Mouse (Mus musculus): ENCODE data around the gene Pif1. TPM values are rescaled to one million over a fixed set of nuclear protein-coding genes. Genes with fewer than 3 reads are reported as not detected.
A peak's percentile ranks its signal among the peaks of the same experiment; 100 is the strongest.

Pif1 gene
- polyA plus RNA-seq, 1 experiment, result 3.8 TPM

DNA sequence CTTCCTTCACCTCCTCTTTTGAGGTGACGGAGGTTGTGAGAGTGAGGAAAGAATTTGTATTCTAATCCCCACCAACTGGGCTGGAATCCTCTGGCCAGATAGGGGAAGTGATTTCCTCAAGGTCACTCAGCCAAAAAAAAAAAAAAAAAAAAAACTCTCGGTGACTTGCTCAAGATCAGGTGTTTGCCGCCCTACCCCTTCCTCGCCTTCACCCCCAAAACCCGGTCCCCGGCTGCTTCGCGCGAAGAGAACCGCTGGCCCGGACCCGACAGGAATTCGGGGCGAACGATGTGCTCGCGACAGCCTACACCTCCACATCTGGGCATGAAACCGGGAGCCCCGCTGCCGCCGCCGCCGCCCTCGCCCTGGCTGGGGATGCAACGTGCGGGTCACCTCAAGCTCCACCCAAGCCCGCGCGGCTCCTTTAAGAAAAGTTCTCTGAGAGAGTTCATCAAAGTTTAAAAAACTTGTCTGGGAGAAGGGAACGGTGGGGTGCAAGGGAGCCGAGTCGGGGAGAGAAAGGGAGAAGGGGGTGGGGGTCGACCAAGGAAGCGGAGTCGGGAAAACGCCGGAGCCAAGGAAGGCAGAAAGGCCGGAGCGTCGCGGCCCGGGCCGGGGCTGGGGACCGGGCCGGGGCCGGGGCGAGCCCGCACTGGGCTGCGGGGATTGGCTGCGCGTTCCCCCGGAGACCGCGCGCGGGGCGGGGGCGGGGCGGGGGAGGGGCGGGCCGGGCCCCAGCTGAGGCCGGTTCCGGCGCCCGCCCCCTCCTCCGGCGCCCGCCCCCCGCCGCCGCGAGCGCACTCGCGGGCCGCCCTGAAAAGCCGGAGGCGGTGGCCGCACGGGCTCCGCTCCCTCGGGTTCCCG lies 43.0 kb downstream of the Pif1 start:
- H3K27ac ChIP-seq (ENCODE audit: insufficient read depth, low read depth, low read length), result no peak overlapping the region
- peak overlapping the region; percentile 61 for H3K4me3 ChIP-seq (ENCODE audit: insufficient read depth, low read length)
- no peak for TF ChIP-seq CTCF (IDR thresholded peaks at IDR 0.05; ENCODE audit: low read depth, low read length)
- TF ChIP-seq POLR2A (IDR thresholded peaks at IDR 0.05; ENCODE audit: borderline replicate concordance, low read depth, low read length), result no peak
- H3K4me1 ChIP-seq (ENCODE audit: control insufficient read depth, insufficient read depth, low read length), result no peaks in the 10 kb centered on the region

- Histone ChIP-seq H3K27ac (ENCODE audit: insufficient read depth, low read depth, low read length) (no peak overlapping the region), H3K4me3 (ENCODE audit: insufficient read depth, low read length) (peak overlapping the region; percentile 61), H3K4me1 (ENCODE audit: control insufficient read depth, insufficient read depth, low read length) (no peaks in the 10 kb centered on the region)
- no peak for TF ChIP-seq CTCF (IDR thresholded peaks at IDR 0.05; ENCODE audit: low read depth, low read length)
- no peak for TF ChIP-seq POLR2A (IDR thresholded peaks at IDR 0.05; ENCODE audit: borderline replicate concordance, low read depth, low read length)
Measured at GRCm38 (mm10) chr9:65630631-65631353, 43.8 kb downstream of the Pif1 start.

DNA sequence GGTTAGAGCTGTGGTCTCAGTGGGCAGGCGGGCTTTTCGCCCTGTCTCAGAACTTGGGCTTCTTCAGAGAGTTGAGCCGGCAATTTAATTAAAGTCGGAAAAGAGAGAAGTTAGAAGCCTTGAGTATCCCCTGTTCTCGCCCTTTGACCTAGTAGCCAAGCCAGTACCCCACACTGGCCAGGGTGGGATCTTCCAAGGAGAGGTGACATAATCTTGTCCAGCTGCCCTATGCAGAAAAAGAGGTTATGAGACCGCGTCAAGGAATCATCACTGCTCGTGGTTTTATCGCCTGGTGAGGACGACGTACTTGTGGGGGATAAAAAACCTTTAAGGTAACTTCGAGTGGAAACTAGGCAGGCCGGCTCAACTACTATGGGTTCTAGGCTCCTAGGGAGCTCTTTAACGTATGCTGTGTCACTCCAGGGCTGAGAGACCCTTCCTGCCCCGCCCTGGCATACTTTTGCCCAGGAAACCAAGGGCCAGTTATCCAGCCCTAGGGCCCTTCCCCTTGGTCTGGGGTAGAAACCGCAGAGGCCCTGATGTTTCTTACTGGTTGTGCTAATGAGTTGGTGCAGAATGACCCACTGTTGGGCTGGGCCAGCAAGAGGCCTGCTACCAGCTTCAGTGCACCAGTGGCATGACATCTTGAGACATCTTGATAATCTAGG lies 44.5 kb downstream of the Pif1 start:
- Histone ChIP-seq H3K4me1 (ENCODE audit: control insufficient read depth, insufficient read depth, low read length) (peaks cover 4% of the 10 kb centered on the region), H3K4me3 (ENCODE audit: insufficient read depth, low read length) (no peak overlapping the region), H3K27ac (ENCODE audit: insufficient read depth, low read depth, low read length) (no peak overlapping the region)
- no peak for TF ChIP-seq POLR2A (IDR thresholded peaks at IDR 0.05; ENCODE audit: borderline replicate concordance, low read depth, low read length)
- TF ChIP-seq CTCF (IDR thresholded peaks at IDR 0.05; ENCODE audit: low read depth, low read length), result no peak

GRCm38 (mm10) chr9:65635766-65636165 lies 48.8 kb downstream of the Pif1 start:
- no peak overlapping the region for H3K4me3 ChIP-seq (ENCODE audit: insufficient read depth, low read length)
- TF ChIP-seq POLR2A (IDR thresholded peaks at IDR 0.05; ENCODE audit: borderline replicate concordance, low read depth, low read length), result no peak
- no peak for TF ChIP-seq CTCF (IDR thresholded peaks at IDR 0.05; ENCODE audit: low read depth, low read length)
- peaks cover 4% of the 10 kb centered on the region for H3K4me1 ChIP-seq (ENCODE audit: control insufficient read depth, insufficient read depth, low read length)
- no peak overlapping the region for H3K27ac ChIP-seq (ENCODE audit: insufficient read depth, low read depth, low read length)

DNA sequence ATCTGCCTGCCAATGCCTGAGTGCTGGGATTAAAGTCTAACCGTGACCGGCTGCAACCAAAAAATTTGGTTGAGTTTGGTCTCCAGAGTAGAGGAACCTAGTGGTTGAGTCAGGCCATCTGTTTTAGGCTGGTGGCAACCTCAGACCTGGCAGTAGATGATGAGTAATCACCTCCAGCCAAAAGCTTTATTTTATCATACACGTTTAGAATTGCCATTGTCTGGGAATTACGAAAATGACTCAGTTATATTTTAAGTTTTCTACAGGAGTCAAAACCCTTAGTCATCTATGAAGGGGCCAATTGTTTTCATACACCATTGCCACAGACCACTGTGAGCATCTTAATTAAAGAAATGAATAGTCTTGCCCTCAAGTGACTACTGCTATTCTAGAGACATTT lies 50.0 kb downstream of the Pif1 start:
- TF ChIP-seq CTCF (IDR thresholded peaks at IDR 0.05; ENCODE audit: low read depth, low read length), result no peak
- no peak for TF ChIP-seq POLR2A (IDR thresholded peaks at IDR 0.05; ENCODE audit: borderline replicate concordance, low read depth, low read length)
- Histone ChIP-seq H3K4me1 (ENCODE audit: control insufficient read depth, insufficient read depth, low read length) (peaks cover 4% of the 10 kb centered on the region), H3K4me3 (ENCODE audit: insufficient read depth, low read length) (no peak overlapping the region), H3K27ac (ENCODE audit: insufficient read depth, low read depth, low read length) (no peak overlapping the region)

DNA sequence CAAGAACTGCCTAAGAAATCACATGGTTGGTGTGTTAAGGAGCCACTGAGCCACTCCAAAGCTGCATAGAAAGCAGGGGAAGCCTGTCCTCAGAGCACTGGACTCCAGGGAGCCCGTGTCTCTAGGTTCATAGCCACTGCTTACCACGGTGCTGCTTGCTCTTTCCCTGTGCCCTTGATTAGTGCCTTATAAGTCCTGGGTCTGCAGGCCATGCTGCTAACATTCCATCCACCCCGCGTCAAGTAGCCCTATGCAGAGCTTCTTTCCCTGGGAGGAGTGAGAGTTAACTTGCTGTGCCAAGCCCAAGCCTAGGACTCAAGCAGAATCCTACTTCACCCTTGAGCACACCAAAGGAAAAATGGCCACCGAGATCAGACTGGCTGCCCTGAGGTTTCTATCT lies 52.1 kb downstream of the Pif1 start:
- Histone ChIP-seq H3K27ac (ENCODE audit: insufficient read depth, low read depth, low read length) (no peak overlapping the region), H3K4me3 (ENCODE audit: insufficient read depth, low read length) (no peak overlapping the region), H3K4me1 (ENCODE audit: control insufficient read depth, insufficient read depth, low read length) (peaks cover 4% of the 10 kb centered on the region)
- TF ChIP-seq CTCF (IDR thresholded peaks at IDR 0.05; ENCODE audit: low read depth, low read length) (no peak), POLR2A (IDR thresholded peaks at IDR 0.05; ENCODE audit: borderline replicate concordance, low read depth, low read length) (no peak)

DNA sequence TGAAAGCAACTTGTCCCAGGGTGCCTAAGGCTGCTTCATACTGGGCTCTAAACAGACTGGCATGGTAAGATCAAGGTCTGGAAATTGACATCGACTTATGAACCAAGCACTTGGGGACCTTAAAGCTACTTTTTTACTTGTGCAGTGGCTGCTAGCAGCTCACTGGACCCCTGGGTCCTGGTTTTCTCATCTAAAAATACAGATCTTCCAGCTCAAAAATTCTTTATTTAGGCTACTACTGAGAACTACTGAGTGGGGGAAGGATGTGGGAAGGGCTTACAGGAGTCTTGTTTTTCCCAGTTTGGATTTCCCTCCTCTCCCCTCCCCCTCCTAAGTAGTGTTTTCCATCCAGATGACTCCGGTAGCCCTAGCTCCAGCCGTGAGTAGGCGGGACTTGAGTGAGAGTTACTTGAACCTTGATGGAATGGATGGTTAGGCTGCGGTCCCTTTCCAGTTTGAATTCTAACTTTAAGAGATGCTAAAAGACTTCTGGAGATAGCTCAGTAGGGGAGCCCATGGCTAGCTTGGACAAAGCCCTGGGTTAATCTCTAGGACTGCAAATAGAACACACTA lies 54.0 kb downstream of the Pif1 start:
- no peak for TF ChIP-seq POLR2A (IDR thresholded peaks at IDR 0.05; ENCODE audit: borderline replicate concordance, low read depth, low read length)
- TF ChIP-seq CTCF (IDR thresholded peaks at IDR 0.05; ENCODE audit: low read depth, low read length), result no peak
- Histone ChIP-seq H3K4me3 (ENCODE audit: insufficient read depth, low read length) (no peak overlapping the region), H3K4me1 (ENCODE audit: control insufficient read depth, insufficient read depth, low read length) (peaks cover 3% of the 10 kb centered on the region), H3K27ac (ENCODE audit: insufficient read depth, low read depth, low read length) (no peak overlapping the region)

DNA sequence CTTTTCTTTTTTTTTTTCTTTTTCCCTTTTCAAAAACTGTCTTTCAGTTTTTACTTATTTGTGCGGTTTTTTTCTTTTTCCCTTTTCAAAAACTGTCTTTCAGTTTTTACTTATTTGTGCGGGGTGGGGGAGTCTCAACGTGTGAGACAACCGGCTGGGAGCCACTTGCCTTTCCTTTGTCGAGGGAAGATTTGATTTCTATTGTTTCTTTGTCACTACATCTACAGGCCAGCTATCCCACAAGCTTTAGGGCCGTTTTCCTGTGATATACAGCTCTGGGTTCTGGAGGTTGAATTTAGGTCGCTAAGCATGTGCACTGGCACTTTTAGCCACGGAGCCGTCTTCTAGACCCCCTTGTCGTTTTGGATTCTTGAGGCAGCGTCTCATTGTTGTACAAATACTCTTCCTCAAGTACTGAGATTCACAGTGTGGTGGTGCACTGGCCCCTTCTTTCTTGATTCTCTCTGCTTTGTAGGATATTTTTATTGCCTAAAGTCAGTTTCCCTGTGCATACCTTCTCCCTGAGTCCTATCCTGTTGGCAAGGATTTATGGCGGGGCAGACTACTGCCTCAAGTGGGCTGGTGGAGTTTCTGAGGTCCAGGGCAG lies 54.6 kb downstream of the Pif1 start:
- no peak overlapping the region for H3K4me3 ChIP-seq (ENCODE audit: insufficient read depth, low read length)
- H3K27ac ChIP-seq (ENCODE audit: insufficient read depth, low read depth, low read length), result no peak overlapping the region
- no peak for TF ChIP-seq POLR2A (IDR thresholded peaks at IDR 0.05; ENCODE audit: borderline replicate concordance, low read depth, low read length)
- no peak for TF ChIP-seq CTCF (IDR thresholded peaks at IDR 0.05; ENCODE audit: low read depth, low read length)
- H3K4me1 ChIP-seq (ENCODE audit: control insufficient read depth, insufficient read depth, low read length), result no peaks in the 10 kb centered on the region

DNA sequence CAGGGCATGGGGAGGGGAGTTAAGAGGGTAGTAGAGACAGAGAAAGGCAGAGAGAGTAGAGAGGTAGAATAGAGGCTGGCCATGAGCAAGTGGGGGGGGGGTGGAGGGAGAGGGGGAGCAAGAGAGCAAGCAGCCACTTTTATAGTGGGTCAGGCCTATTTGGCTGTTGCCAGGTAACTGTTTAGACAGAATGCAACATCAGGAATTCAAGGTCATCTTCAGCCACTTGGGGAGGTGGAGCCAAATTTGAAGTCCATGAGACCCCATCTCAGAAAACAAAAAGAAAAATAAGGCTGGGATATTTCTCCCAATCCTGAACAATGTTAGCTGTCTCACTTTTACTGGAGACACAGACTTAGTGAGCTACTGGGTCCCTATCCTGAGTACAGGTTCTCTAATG lies 55.6 kb downstream of the Pif1 start:
- TF ChIP-seq POLR2A (IDR thresholded peaks at IDR 0.05; ENCODE audit: borderline replicate concordance, low read depth, low read length) (no peak), CTCF (IDR thresholded peaks at IDR 0.05; ENCODE audit: low read depth, low read length) (no peak)
- no peak overlapping the region for H3K27ac ChIP-seq (ENCODE audit: insufficient read depth, low read depth, low read length)
- H3K4me3 ChIP-seq (ENCODE audit: insufficient read depth, low read length), result no peak overlapping the region
- no peaks in the 10 kb centered on the region for H3K4me1 ChIP-seq (ENCODE audit: control insufficient read depth, insufficient read depth, low read length)

All from bone marrow macrophage, adult 2 months (primary cell).